Mouse (Mus musculus) heart, embryonic 16.5 days (tissue): ENCODE measurements at regions not wholly inside any gene's neighbourhood (a gene's known extent, or its start where the extent isn't known, plus 50 kb on each side); places are given as distances from the start of the nearest gene placed in this dataset.

ENCODE experiments used
- ATAC-seq: fragments of 200-750 bp; cut with Nextera tagmentation; replicated peaks from 2 replicates; pipeline ENCODE4 v1.8.0; 2017; ENCODE audit warnings: moderate number of reproducible peaks; ENCODE audit not compliant: insufficient read depth, low FRiP score; ENCODE audit errors: extremely low read depth
- H3K27ac ChIP-seq: fragments of 300-500 bp; sonication (generic); 2 replicates; pipeline ENCODE4 v1.5.1; 2014; ENCODE audit warnings: mild to moderate bottlenecking, low read length, control low read depth, moderate library complexity
- H3K27me3 ChIP-seq: fragments of 300-500 bp; sonication (generic); 2 replicates; pipeline ENCODE4 v1.6.1; 2014; ENCODE audit warnings: low read length, mixed read lengths; ENCODE audit not compliant: control insufficient read depth, insufficient read depth
- H3K36me3 ChIP-seq: fragments of 300-500 bp; sonication (generic); 2 replicates; pipeline ENCODE4 v1.6.1; 2014; ENCODE audit not compliant: control insufficient read depth, insufficient read depth
- H3K4me1 ChIP-seq: fragments of 300-500 bp; sonication (generic); 2 replicates; pipeline ENCODE4 v1.6.1; 2014; ENCODE audit warnings: low read length, mixed read lengths; ENCODE audit not compliant: control insufficient read depth, insufficient read depth
- H3K4me2 ChIP-seq: fragments of 300-500 bp; sonication (generic); 2 replicates; pipeline ENCODE4 v1.6.1; 2014; ENCODE audit warnings: low read depth, mild to moderate bottlenecking, control low read depth, low read length
- H3K4me3 ChIP-seq: fragments of 300-500 bp; sonication (generic); 2 replicates; pipeline ENCODE4 v1.5.1; 2014; ENCODE audit warnings: mild to moderate bottlenecking, control low read depth, low read length
- H3K9ac ChIP-seq: fragments of 300-500 bp; sonication (generic); 2 replicates; pipeline ENCODE4 v1.6.1; 2014; ENCODE audit warnings: low read length, control low read depth
- H3K9me3 ChIP-seq: fragments of 300-500 bp; sonication (generic); replicated peaks from 2 replicates; pipeline ENCODE4 v1.6.1; 2016; ENCODE audit warnings: low read length; ENCODE audit not compliant: control insufficient read depth
- WGBS: fragments of 180-500 bp; shearing (Covaris S2); extraction: QIAGEN DNeasy Blood & Tissue Kit; methylation state at CpG from one replicate; pipeline ENCODE4 v1.1.7; 2014; 5-methylcytosine and 5-hydroxymethylcytosine counted together

GRCm38 (mm10) chr13:53888411-53888810 is 167.1 kb downstream of the Drd1 start:
- Histone ChIP-seq H3K4me2 (no peak overlapping the region), H3K9ac (no peak overlapping the region), H3K4me3 (no peak overlapping the region), H3K27me3 (no peaks in the 10 kb centered on the region), H3K4me1 (no peaks in the 10 kb centered on the region), H3K27ac (no peak overlapping the region), H3K36me3 (no peaks in the 10 kb centered on the region), H3K9me3 (no peaks in the 10 kb centered on the region)
- ATAC-seq: no peak
- WGBS: 83% methylated on average over 3 of the region's 3 CpGs

DNA sequence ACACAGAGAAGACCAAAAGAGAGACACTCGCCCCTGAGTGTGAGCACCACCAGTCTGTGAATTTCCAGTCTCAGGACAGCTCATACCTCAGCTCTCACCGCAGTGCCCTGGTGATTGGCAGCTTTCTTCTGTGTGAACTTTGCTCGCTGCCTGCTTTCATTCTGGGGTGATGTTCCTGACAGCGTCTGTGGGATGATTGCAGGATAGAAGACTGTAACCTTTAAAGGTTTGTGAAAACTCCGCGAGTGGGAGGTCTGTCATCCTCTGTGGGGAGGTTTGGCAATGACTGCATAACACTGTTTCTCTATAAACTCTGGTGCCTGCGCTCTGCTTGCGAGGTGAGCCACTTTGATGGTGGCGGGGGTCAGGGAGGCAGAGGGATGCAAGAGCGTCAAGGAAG is 169.7 kb downstream of the Drd1 start:
- Histone ChIP-seq H3K9me3 (no peaks in the 10 kb centered on the region), H3K27me3 (no peaks in the 10 kb centered on the region), H3K4me3 (no peak overlapping the region), H3K4me2 (no peak overlapping the region), H3K4me1 (no peaks in the 10 kb centered on the region), H3K36me3 (no peaks in the 10 kb centered on the region), H3K9ac (no peak overlapping the region), H3K27ac (no peak overlapping the region)
- no peak for ATAC-seq
- WGBS: 79% methylated on average over 10 of the region's 10 CpGs

- Histone ChIP-seq H3K4me1 (no peaks in the 10 kb centered on the region), H3K27me3 (no peaks in the 10 kb centered on the region), H3K36me3 (no peaks in the 10 kb centered on the region), H3K27ac (no peak overlapping the region), H3K4me2 (no peak overlapping the region), H3K9me3 (peaks cover 3% of the 10 kb centered on the region; the same call in 1 of the 2 replicates), H3K9ac (no peak overlapping the region), H3K4me3 (no peak overlapping the region)
- ATAC-seq: no peak
- 78% methylated on average over 6 of the region's 6 CpGs for WGBS
Measured at GRCm38 (mm10) chr13:53883206-53883605, 172.3 kb downstream of the Drd1 start.

- no peak overlapping the region for H3K4me3 ChIP-seq
- H3K9ac ChIP-seq: no peak overlapping the region
- peaks cover 3% of the 10 kb centered on the region; the same call in 1 of the 2 replicates for H3K9me3 ChIP-seq
- ATAC-seq: no peak
- H3K27ac ChIP-seq: no peak overlapping the region
- no peaks in the 10 kb centered on the region for H3K36me3 ChIP-seq
- no peak overlapping the region for H3K4me2 ChIP-seq
- H3K27me3 ChIP-seq: no peaks in the 10 kb centered on the region
- H3K4me1 ChIP-seq: no peaks in the 10 kb centered on the region
- 67% methylated on average over 10 of the region's 10 CpGs for WGBS
Measured at GRCm38 (mm10) chr13:53880466-53881250, 174.8 kb downstream of the Drd1 start.

DNA sequence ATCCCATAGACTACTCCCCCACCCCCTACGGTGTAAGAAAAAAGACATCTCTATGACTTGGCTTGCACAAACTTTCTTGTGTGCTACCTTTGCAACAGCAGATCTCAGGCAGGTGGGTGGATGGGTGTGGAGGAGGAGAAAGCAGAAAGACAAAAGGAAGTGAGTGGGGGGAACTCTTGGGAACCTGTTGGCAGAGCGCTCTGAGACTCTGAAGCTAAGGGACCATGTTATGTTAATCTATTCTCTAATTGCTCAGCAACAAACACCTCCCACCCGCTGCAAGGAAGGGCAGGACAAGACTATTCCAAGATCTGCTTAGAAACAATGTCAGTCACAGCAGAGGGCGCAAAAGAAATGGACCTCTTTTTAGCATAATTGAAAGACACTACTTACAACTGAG is 180.0 kb downstream of the Drd1 start:
- H3K9me3 ChIP-seq: peaks cover 6% of the 10 kb centered on the region
- no peak overlapping the region for H3K4me2 ChIP-seq
- no peak for ATAC-seq
- no peaks in the 10 kb centered on the region for H3K27me3 ChIP-seq
- no peak overlapping the region for H3K9ac ChIP-seq
- no peak overlapping the region for H3K27ac ChIP-seq
- H3K4me1 ChIP-seq: no peaks in the 10 kb centered on the region
- 81% methylated on average over 4 of the region's 4 CpGs for WGBS
- no peak overlapping the region for H3K4me3 ChIP-seq
- H3K36me3 ChIP-seq: no peaks in the 10 kb centered on the region

DNA sequence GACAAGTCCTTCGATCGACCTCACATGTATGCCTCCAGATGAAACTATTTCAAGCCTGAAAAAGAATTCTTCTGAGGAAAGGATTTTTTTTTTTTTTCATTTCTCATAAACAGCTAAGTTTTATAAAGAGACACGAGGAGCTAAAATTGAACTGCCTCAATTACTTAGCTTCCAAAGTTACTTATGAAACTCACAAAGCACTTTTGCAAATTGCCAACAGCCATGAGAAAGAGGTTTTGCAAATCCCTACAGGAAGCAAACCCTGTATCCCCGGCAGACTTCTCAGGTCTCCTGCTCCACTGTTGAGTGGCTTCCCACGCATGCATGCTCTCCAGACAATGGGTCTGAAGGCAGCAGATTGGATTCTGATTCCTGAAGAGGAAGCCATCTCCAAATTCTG is 190.2 kb downstream of the Drd1 start:
- Histone ChIP-seq H3K27ac (no peak overlapping the region), H3K4me2 (no peak overlapping the region), H3K36me3 (no peaks in the 10 kb centered on the region), H3K27me3 (no peaks in the 10 kb centered on the region), H3K4me1 (no peaks in the 10 kb centered on the region), H3K9me3 (no peaks in the 10 kb centered on the region), H3K9ac (no peak overlapping the region), H3K4me3 (no peak overlapping the region)
- WGBS: 65% methylated on average over 5 of the region's 5 CpGs
- ATAC-seq: no peak

DNA sequence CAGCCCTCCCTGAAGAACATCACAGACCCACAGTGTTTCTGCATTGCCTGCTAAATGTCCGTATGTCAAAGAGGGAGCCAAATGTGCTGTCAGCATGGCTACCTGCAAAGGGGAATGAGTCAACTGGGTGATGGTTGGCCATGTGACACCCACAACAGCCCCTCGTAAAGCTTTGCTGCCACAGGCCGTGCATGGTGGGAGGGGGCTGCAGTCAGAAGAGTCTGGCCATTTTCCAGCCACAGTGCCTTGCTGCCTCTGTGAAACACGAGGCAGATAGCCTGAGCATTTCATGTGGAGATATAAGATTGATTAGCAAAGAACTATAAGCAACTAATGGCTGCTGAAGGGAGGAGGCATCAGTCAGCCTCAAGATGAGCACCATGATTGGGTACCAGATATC is 193.2 kb downstream of the Drd1 start:
- no peak overlapping the region for H3K27ac ChIP-seq
- 45% methylated on average over 4 of the region's 4 CpGs for WGBS
- no peaks in the 10 kb centered on the region for H3K4me1 ChIP-seq
- H3K4me3 ChIP-seq: no peak overlapping the region
- H3K36me3 ChIP-seq: no peaks in the 10 kb centered on the region
- H3K4me2 ChIP-seq: no peak overlapping the region
- no peak for ATAC-seq
- no peaks in the 10 kb centered on the region for H3K9me3 ChIP-seq
- H3K9ac ChIP-seq: no peak overlapping the region
- H3K27me3 ChIP-seq: no peaks in the 10 kb centered on the region

DNA sequence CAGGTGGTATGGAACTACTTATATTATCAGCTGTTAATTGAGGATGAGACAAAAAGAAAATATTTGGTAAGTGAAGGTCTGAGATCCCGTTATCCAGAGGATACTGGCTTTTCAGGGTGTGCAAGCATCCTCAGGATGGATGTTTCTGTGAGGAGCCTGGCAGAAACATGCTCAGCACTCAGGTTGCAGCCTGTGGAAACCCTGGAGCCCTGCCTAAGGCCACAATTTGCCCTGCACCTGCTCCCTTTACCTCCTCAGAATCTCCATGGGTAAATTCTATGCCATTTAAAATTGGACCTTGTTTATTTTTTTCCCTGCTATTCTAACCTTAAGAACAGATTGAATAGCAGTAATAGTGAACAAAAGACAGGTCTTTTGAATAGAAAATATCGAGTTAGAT is 201.3 kb downstream of the Drd1 start:
- Histone ChIP-seq H3K27ac (no peak overlapping the region), H3K9ac (no peak overlapping the region), H3K4me2 (no peak overlapping the region), H3K36me3 (no peaks in the 10 kb centered on the region), H3K4me3 (no peak overlapping the region), H3K27me3 (no peaks in the 10 kb centered on the region), H3K4me1 (no peaks in the 10 kb centered on the region), H3K9me3 (no peaks in the 10 kb centered on the region)
- 55% methylated on average over 2 of the region's 2 CpGs for WGBS
- ATAC-seq: no peak

DNA sequence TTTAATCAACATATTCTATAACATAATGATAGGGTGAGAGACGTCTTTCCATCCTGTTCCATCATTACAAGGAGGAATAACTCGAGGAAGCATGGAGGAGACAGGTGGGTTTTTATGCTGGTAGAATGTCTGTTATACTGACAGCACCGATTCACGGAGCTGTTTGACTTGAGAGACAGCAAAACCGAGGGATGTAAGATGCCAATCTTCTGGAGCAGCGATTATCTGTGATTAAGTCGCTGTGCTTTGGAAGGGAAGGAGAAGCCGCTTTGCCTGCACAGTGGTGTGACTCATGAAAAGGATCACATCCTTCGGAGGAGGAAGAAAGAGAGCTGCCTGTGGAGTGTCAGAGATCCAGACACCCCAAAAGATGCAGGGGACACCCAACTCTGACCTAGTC is 205.4 kb downstream of the Drd1 start:
- Histone ChIP-seq H3K4me2 (no peak overlapping the region), H3K4me1 (no peaks in the 10 kb centered on the region), H3K9ac (no peak overlapping the region), H3K4me3 (no peak overlapping the region), H3K9me3 (no peaks in the 10 kb centered on the region), H3K27ac (no peak overlapping the region), H3K36me3 (no peaks in the 10 kb centered on the region), H3K27me3 (no peaks in the 10 kb centered on the region)
- ATAC-seq: no peak
- whole genome bisulfite sequencing: 76% methylated on average over 9 of the region's 9 CpGs
